Mouse (Mus musculus): ENCODE results near the gene Gm9964. TPM values are rescaled to one million over a fixed set of nuclear protein-coding genes. Genes with fewer than 3 reads are reported as not detected.

Gene Gm9964
- polyA plus RNA-seq, 2 experiments: not detected

DNA sequence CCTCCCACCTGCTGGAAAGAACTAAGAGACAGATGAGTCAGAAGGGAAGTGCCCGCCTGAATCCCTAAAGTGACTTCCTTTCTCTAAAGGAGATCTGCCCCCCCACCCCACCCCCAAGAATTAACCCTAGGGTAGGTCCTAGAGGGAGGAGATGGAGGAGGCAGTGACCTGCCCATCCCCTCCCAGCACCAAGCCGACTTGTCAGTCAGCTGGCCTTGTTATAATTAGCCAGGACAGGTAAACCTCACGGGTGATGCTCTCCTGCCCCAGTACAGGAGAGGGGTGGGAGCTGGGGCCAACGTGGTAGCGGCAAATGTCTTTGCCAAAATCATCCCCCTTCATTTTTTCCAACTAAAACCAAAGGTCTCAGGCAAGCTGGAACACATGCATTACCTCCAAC lies 5.1 kb downstream of the Gm9964 start:
- WGBS: 65% methylated on average over 5 of the region's 5 CpGs
- Histone ChIP-seq H3K36me3 (ENCODE audit: control insufficient read depth, insufficient read depth, low read length) (no peaks in the 10 kb centered on the region), H3K4me1 (ENCODE audit: control insufficient read depth, insufficient read depth, low read length) (peaks cover 10% of the 10 kb centered on the region; the same call in 1 of the 2 replicates), H3K9me3 (ENCODE audit: control insufficient read depth, low read length) (no peaks in the 10 kb centered on the region), H3K4me3 (replicated peaks; ENCODE audit: low read length) (no peak overlapping the region), H3K4me2 (replicated peaks; ENCODE audit: low read depth, low read length, severe bottlenecking) (no peak overlapping the region), H3K9ac (ENCODE audit: low read depth, low read length, severe bottlenecking) (no peak overlapping the region), H3K27me3 (ENCODE audit: control insufficient read depth, insufficient read depth, low read length) (no peaks in the 10 kb centered on the region), H3K27ac (replicated peaks; ENCODE audit: low read depth, low read length) (no peak overlapping the region)
- no peak for DNase-seq (ENCODE audit: low spot score)
- no peak for TF ChIP-seq POLR2A (IDR thresholded peaks at IDR 0.05; ENCODE audit: borderline replicate concordance, extremely low read depth, insufficient read depth, insufficient read length)
- no peak for ATAC-seq (ENCODE audit: low FRiP score, low read depth)

DNA sequence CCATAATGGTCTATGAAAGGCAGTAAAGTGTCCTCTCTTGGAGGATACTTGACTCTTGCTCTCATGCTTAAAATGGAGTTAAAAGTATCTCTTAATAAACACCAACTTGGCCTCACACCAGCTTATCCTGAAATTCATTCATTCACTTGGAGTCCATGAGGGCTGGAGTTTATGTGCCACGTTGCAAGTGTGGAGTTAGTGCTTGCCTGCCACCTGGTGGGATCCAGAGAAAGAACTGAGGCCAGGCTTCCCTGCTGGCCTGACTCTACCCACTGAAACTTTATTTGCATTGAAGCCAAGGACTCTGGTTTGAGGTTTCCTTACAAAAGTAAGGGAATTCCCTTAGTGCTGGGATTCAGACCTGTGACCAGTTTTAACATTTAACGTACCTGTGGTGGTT lies 6.2 kb downstream of the Gm9964 start:
- no peaks in the 10 kb centered on the region for H3K36me3 ChIP-seq (ENCODE audit: control insufficient read depth, insufficient read depth, low read length)
- TF ChIP-seq POLR2A (IDR thresholded peaks at IDR 0.05; ENCODE audit: borderline replicate concordance, extremely low read depth, insufficient read depth, insufficient read length): no peak
- peaks cover 10% of the 10 kb centered on the region; the same call in 1 of the 2 replicates for H3K4me1 ChIP-seq (ENCODE audit: control insufficient read depth, insufficient read depth, low read length)
- peak; percentile 85 for DNase-seq (ENCODE audit: low spot score)
- H3K9me3 ChIP-seq (ENCODE audit: control insufficient read depth, low read length): no peaks in the 10 kb centered on the region
- H3K27ac ChIP-seq (replicated peaks; ENCODE audit: low read depth, low read length): no peak overlapping the region
- ATAC-seq (ENCODE audit: low FRiP score, low read depth): no peak
- no peak overlapping the region for H3K9ac ChIP-seq (ENCODE audit: low read depth, low read length, severe bottlenecking)
- no peak overlapping the region for H3K4me3 ChIP-seq (replicated peaks; ENCODE audit: low read length)
- H3K27me3 ChIP-seq (ENCODE audit: control insufficient read depth, insufficient read depth, low read length): no peaks in the 10 kb centered on the region
- 43% methylated on average over 2 of the region's 2 CpGs for WGBS
- no peak overlapping the region for H3K4me2 ChIP-seq (replicated peaks; ENCODE audit: low read depth, low read length, severe bottlenecking)

DNA sequence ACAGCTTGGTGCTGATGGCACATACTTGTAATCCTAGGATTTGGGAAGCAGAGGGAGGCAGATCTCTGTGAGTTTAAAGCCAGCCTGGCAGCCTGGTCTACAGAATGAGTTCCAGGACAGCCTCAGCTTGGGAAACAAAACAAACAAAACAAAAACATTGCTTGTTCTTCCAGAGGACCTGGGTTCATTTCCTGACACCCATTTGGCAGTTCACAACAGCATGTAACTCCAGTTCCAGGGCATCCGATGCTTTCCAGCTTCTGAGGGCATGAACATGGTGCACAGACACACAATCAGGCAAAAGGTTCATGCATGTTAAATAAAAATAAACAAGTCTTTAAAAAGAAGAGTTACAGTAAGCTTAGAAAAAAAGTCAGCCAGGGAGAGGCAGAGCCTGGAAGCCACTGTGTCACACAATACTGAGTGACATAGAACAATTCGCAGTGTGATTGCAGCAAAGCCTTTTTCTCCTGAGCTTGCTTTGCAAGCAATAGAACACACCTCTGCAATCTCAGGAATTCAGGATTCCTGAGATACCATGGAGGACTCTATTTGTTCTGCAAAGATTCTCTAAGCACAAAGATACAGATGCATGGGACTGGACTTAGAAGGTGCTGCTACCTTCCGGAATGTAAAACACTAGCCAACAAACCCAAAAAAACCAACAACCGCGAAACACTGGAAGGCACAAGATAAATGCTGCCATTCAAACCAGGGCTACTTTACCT lies 7.6 kb downstream of the Gm9964 start:
- Histone ChIP-seq H3K27me3 (ENCODE audit: control insufficient read depth, insufficient read depth, low read length) (no peaks in the 10 kb centered on the region), H3K9ac (ENCODE audit: low read depth, low read length, severe bottlenecking) (no peak overlapping the region), H3K27ac (replicated peaks; ENCODE audit: low read depth, low read length) (no peak overlapping the region), H3K9me3 (ENCODE audit: control insufficient read depth, low read length) (no peaks in the 10 kb centered on the region), H3K4me3 (replicated peaks; ENCODE audit: low read length) (no peak overlapping the region), H3K4me2 (replicated peaks; ENCODE audit: low read depth, low read length, severe bottlenecking) (no peak overlapping the region), H3K36me3 (ENCODE audit: control insufficient read depth, insufficient read depth, low read length) (no peaks in the 10 kb centered on the region), H3K4me1 (ENCODE audit: control insufficient read depth, insufficient read depth, low read length) (peaks cover 10% of the 10 kb centered on the region; the same call in 1 of the 2 replicates)
- DNase-seq (ENCODE audit: low spot score) (no peak), ATAC-seq (ENCODE audit: low FRiP score, low read depth) (no peak)
- TF ChIP-seq POLR2A (IDR thresholded peaks at IDR 0.05; ENCODE audit: borderline replicate concordance, extremely low read depth, insufficient read depth, insufficient read length): no peak
- WGBS: 86% methylated on average over 5 of the region's 5 CpGs

DNA sequence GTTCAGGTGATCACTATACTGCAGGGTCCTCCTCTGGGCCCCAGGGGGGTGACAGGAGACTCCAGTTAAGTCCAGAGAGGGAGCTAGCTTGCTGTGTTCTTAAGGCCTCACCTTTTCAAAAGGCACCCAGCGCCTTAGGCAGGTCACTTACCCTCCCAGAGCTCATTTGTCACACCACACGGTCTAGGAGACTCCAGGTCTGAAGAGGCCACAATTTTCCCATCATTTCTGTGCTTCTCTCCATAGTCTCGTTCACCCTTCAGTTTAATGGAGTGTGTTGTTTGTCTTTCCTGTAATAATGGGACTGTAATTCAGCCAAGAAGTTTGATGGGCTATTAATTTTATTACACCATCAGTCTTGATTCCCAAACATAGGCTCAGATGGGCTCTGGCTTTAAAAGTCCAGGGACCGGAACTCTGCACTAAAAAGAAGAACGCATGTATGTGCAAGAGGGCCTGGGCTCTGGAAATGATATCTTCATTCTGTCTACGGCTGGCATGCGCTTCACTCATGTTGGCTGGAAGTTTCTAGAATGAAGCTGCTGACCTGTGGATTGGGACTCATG lies 8.3 kb downstream of the Gm9964 start:
- no peak overlapping the region for H3K9ac ChIP-seq (ENCODE audit: low read depth, low read length, severe bottlenecking)
- H3K4me3 ChIP-seq (replicated peaks; ENCODE audit: low read length): no peak overlapping the region
- 38% methylated on average over 7 of the region's 7 CpGs for WGBS
- H3K4me2 ChIP-seq (replicated peaks; ENCODE audit: low read depth, low read length, severe bottlenecking): no peak overlapping the region
- no peak for DNase-seq (ENCODE audit: low spot score)
- no peaks in the 10 kb centered on the region for H3K27me3 ChIP-seq (ENCODE audit: control insufficient read depth, insufficient read depth, low read length)
- no peak overlapping the region for H3K27ac ChIP-seq (replicated peaks; ENCODE audit: low read depth, low read length)
- no peak for TF ChIP-seq POLR2A (IDR thresholded peaks at IDR 0.05; ENCODE audit: borderline replicate concordance, extremely low read depth, insufficient read depth, insufficient read length)
- no peaks in the 10 kb centered on the region for H3K36me3 ChIP-seq (ENCODE audit: control insufficient read depth, insufficient read depth, low read length)
- no peak for ATAC-seq (ENCODE audit: low FRiP score, low read depth)
- H3K9me3 ChIP-seq (ENCODE audit: control insufficient read depth, low read length): no peaks in the 10 kb centered on the region
- peaks cover 7% of the 10 kb centered on the region; the same call in 1 of the 2 replicates for H3K4me1 ChIP-seq (ENCODE audit: control insufficient read depth, insufficient read depth, low read length)

DNA sequence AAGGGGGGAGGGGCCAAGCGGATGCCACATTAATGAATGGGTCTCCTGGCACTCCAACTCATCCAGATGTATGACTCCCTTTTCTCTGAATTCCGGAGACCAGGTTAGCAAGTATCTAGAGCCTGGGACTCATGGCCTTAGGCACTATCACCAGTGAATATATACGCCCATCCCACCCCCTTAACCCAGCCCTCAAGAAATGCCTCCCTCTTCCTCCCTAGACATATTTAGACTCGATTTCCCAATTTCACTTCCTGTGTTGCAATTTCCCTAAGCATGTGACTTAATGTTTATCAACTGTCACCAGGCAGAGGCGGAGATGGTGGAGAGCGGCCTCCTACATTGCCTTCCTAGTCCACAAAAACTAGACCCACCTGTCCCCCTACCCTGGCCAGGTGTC lies 9.3 kb downstream of the Gm9964 start:
- ATAC-seq (ENCODE audit: low FRiP score, low read depth) (no peak), DNase-seq (ENCODE audit: low spot score) (no peak)
- no peaks in the 10 kb centered on the region for H3K27me3 ChIP-seq (ENCODE audit: control insufficient read depth, insufficient read depth, low read length)
- WGBS: 70% methylated on average over 6 of the region's 6 CpGs
- H3K27ac ChIP-seq (replicated peaks; ENCODE audit: low read depth, low read length): no peak overlapping the region
- H3K4me3 ChIP-seq (replicated peaks; ENCODE audit: low read length): no peak overlapping the region
- no peaks in the 10 kb centered on the region for H3K36me3 ChIP-seq (ENCODE audit: control insufficient read depth, insufficient read depth, low read length)
- H3K4me2 ChIP-seq (replicated peaks; ENCODE audit: low read depth, low read length, severe bottlenecking): no peak overlapping the region
- no peak overlapping the region for H3K9ac ChIP-seq (ENCODE audit: low read depth, low read length, severe bottlenecking)
- no peak for TF ChIP-seq POLR2A (IDR thresholded peaks at IDR 0.05; ENCODE audit: borderline replicate concordance, extremely low read depth, insufficient read depth, insufficient read length)
- H3K4me1 ChIP-seq (ENCODE audit: control insufficient read depth, insufficient read depth, low read length): peaks cover 7% of the 10 kb centered on the region; the same call in 1 of the 2 replicates
- no peaks in the 10 kb centered on the region for H3K9me3 ChIP-seq (ENCODE audit: control insufficient read depth, low read length)
